ENCODE assay signal across 9 mouse cellular contexts in the genomic region with DNA sequence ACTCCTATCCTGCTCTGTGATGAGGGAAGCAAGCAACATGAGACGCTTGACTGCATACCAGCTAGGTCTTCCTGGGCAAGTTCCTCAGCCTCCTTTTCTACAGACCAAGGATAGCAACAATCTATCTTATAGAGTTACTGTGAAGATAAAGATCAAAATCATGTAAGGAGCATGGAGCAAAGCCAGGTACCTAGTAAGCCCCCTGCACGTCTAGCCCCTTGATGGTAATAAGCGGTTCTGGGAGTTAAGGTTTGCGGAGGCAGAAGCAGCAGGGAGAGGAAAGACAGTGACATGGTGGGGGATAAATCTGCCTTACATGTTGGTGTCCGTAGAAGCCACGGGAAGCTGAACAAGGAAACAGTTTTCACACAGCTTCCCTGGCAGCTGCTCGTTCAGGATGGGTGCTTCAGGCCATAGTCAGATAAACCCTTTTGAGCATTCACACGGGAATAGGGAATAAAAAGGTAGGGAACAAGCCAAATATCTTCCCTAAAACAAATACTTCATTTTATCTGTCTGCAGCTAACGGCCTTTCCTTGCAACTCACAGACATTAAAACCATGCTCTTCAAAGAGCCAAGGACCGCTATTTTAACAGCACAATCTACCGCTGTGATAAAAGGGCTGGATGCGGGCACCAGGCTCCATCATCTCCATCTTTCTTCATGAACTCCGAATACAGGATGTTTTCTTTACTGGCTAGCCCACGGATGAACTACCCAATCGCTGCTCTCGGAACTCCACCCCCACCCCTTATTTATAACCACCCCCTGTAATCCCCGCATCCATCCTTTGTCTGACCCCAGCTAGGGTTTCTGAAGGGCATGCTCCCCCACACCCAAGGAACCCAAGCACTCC. TPM values are rescaled to one million over a fixed set of nuclear protein-coding genes. Genes with fewer than 3 reads are reported as not detected.
DNase-seq lines count a peak whose midpoint lies in the region; ATAC-seq lines count a peak whose summit lies in the region.
"Had no signal": no experiment of that assay in that cellular context is flagged by ENCODE, and none has a peak within 500 bp of the region (broad histone marks: within the 10 kb centered on the region; RNA-seq: fewer than 3 reads in every experiment).

No protein-coding gene starts in this region.

- peak overlapping the region; percentile 74 for H3K4me2 ChIP-seq in heart, embryonic 12.5 days
- peak overlapping the region; percentile 72 for H3K4me2 ChIP-seq in heart, embryonic 16.5 days (ENCODE audit: low read depth, low read length)
- peak overlapping the region; percentile 71 for H3K4me2 ChIP-seq in midbrain, embryonic 11.5 days

- no peak overlapping the region for H3K27ac ChIP-seq in heart, embryonic 12.5 days (ENCODE audit: poor library complexity, severe bottlenecking)
- H3K27ac ChIP-seq in heart, embryonic 16.5 days (ENCODE audit: low read length), result no peak overlapping the region
- peak overlapping the region; percentile 87 for H3K27ac ChIP-seq in midbrain, embryonic 11.5 days (ENCODE audit: low read depth, low read length)

- no peak for DNase-seq in heart, postnatal 4 days
- DNase-seq in brain, adult 2 months (ENCODE audit: low read depth, low spot score), result peak; percentile 59
- DNase-seq in midbrain, embryonic 11.5 days (ENCODE audit: low spot score, missing footprints), result no peak
- no peak for DNase-seq in left cerebral cortex, adult 9 months (ENCODE audit: low spot score in 2 of 2)
- no peak for DNase-seq in ovary, postnatal 10 days (ENCODE audit: low spot score)
- DNase-seq in kidney, postnatal 14 days, result no peak

- H3K4me1 ChIP-seq in heart, embryonic 12.5 days (replicated peaks), result peaks cover 13% of the 10 kb centered on the region; the same call in 1 of the 2 replicates
- peaks cover 6% of the 10 kb centered on the region for H3K4me1 ChIP-seq in heart, embryonic 16.5 days (ENCODE audit: control insufficient read depth, insufficient read depth, low read length)
- peaks cover 16% of the 10 kb centered on the region for H3K4me1 ChIP-seq in midbrain, embryonic 11.5 days (ENCODE audit: control insufficient read depth, insufficient read depth, low read length)

- peak overlapping the region; percentile 41 for H3K4me3 ChIP-seq in heart, embryonic 12.5 days
- peak overlapping the region; percentile 45 for H3K4me3 ChIP-seq in heart, embryonic 16.5 days (ENCODE audit: low read length)
- peak overlapping the region; percentile 56 for H3K4me3 ChIP-seq in midbrain, embryonic 11.5 days (ENCODE audit: low read depth, low read length)
- H3K4me3 ChIP-seq: myocyte had no signal

- H3K36me3 ChIP-seq in heart, embryonic 12.5 days, result peaks cover 13% of the 10 kb centered on the region
- H3K36me3 ChIP-seq in heart, embryonic 16.5 days (ENCODE audit: control insufficient read depth, insufficient read depth), result peaks cover 11% of the 10 kb centered on the region
- peaks cover 1% of the 10 kb centered on the region; the same call in 1 of the 2 replicates for H3K36me3 ChIP-seq in midbrain, embryonic 11.5 days (ENCODE audit: control insufficient read depth, insufficient read depth, low read length)

- 30% methylated on average over 17 of the region's 17 CpGs for WGBS in heart, embryonic 12.5 days
- 26% methylated on average over 17 of the region's 17 CpGs for WGBS in heart, embryonic 16.5 days
- 13% methylated on average over 17 of the region's 17 CpGs for WGBS in midbrain, embryonic 11.5 days

- no peaks in the 10 kb centered on the region for H3K9me3 ChIP-seq in heart, embryonic 12.5 days (replicated peaks)
- no peaks in the 10 kb centered on the region for H3K9me3 ChIP-seq in heart, embryonic 16.5 days (replicated peaks; ENCODE audit: control insufficient read depth, low read length)
- no peaks in the 10 kb centered on the region for H3K9me3 ChIP-seq in midbrain, embryonic 11.5 days (ENCODE audit: control insufficient read depth, low read length)

- no peaks in the 10 kb centered on the region for H3K27me3 ChIP-seq in heart, embryonic 12.5 days (replicated peaks)
- H3K27me3 ChIP-seq in heart, embryonic 16.5 days (ENCODE audit: control insufficient read depth, insufficient read depth, low read length), result no peaks in the 10 kb centered on the region
- H3K27me3 ChIP-seq in midbrain, embryonic 11.5 days (ENCODE audit: control insufficient read depth, insufficient read depth, low read length), result no peaks in the 10 kb centered on the region

- peak; percentile 48 for ATAC-seq in heart, embryonic 12.5 days (ENCODE audit: insufficient number of reproducible peaks, low FRiP score)
- no peak for ATAC-seq in heart, embryonic 16.5 days (replicated peaks; ENCODE audit: extremely low read depth, insufficient read depth, low FRiP score)
- ATAC-seq in midbrain, embryonic 11.5 days (ENCODE audit: low FRiP score), result peak; percentile 92

- H3K9ac ChIP-seq in heart, embryonic 12.5 days, result no peak overlapping the region
- no peak overlapping the region for H3K9ac ChIP-seq in heart, embryonic 16.5 days (ENCODE audit: low read length)
- peak overlapping the region; percentile 79 for H3K9ac ChIP-seq in midbrain, embryonic 11.5 days (ENCODE audit: low read length)

RNA-seq across cellular contexts. Expression of gene Scg5, which starts 0.6 kb away (rescaled TPM):
- polyA plus RNA-seq in heart, embryonic 12.5 days (2016; fragmentation: Nextera tagmentation; extraction: Ambion mirVana), result 0.36 and 1.1 TPM in 2 replicates
- total RNA-seq in heart, postnatal 4 days (2021), result under 1 TPM; 0.45 TPM
- 0.72 and 1.1 TPM in 2 replicates for polyA plus RNA-seq in heart, embryonic 16.5 days (2015; fragmentation: Nextera tagmentation; extraction: Ambion mirVana)
- 56.3 and 65.0 TPM in 2 replicates for polyA plus RNA-seq in midbrain, embryonic 11.5 days (2014; fragmentation: Nextera tagmentation; extraction: Ambion mirVana)

RNA-seq across cellular contexts. Expression of gene Arhgap11a, which starts 20.1 kb away (rescaled TPM):
- 38.1 and 38.5 TPM in 2 replicates for polyA plus RNA-seq in heart, embryonic 12.5 days (2016; fragmentation: Nextera tagmentation; extraction: Ambion mirVana)
- total RNA-seq in heart, postnatal 4 days (2021), result 10 to 100 TPM; 40.9 to 44.8 TPM
- polyA plus RNA-seq in heart, embryonic 16.5 days (2015; fragmentation: Nextera tagmentation; extraction: Ambion mirVana), result 25.0 and 25.4 TPM in 2 replicates
- polyA plus RNA-seq in midbrain, embryonic 11.5 days (2014; fragmentation: Nextera tagmentation; extraction: Ambion mirVana), result 6.6 and 7.5 TPM in 2 replicates

Comparison
In these comparisons a context has a peak if more than half of its experiments do, and no peak if none do; other contexts are left out.
1. RNA of gene Scg5, which starts 0.6 kb away (polyA plus RNA-seq): 56.3 to 65.0 TPM in midbrain, embryonic 11.5 days; 0.36 to 1.1 TPM in heart, embryonic 12.5 days and 0.72 to 1.1 TPM in heart, embryonic 16.5 days; every median in the first group is over 10 times any median in the second.
2. Peak in every context shown above with its lines, with median percentiles within 50 percentile points of each other: H3K4me2 ChIP-seq and H3K4me3 ChIP-seq.